Mouse (Mus musculus): ENCODE measurements around the gene Selenoi. TPM values are rescaled to one million over a fixed set of nuclear protein-coding genes. Genes with fewer than 3 reads are reported as not detected.
"Not testable (repeated sequence)": the region's sequence is repeated elsewhere in the genome, so short reads cannot be mapped to it uniquely, and the experiment has no call there.

Selenoi gene
- polyA plus RNA-seq, 1 experiment from 2014 or later, result 15.5 TPM

GRCm38 (mm10) chr5:30207276-30207675, 25.1 kb upstream of the Selenoi start:
- Histone ChIP-seq H3K4me1 (peaks cover 17% of the 10 kb centered on the region), H3K27ac (replicated peaks) (no peak overlapping the region), H3K4me3 (no peak overlapping the region), H3K4me2 (no peak overlapping the region), H3K27me3 (replicated peaks) (no peaks in the 10 kb centered on the region), H3K9me3 (no peaks in the 10 kb centered on the region), H3K36me3 (no peaks in the 10 kb centered on the region), H3K9ac (no peak overlapping the region)
- no peak for ATAC-seq (ENCODE audit: extremely low read depth, insufficient number of reproducible peaks, low FRiP score, low TSS enrichment)
- 64% methylated on average over 6 of the region's 6 CpGs for WGBS

GRCm38 (mm10) chr5:30210758-30211157, 21.6 kb upstream of the Selenoi start:
- H3K9me3 ChIP-seq; H3K4me2 ChIP-seq; H3K27me3 ChIP-seq (replicated peaks); H3K4me3 ChIP-seq; ATAC-seq (ENCODE audit: extremely low read depth, insufficient number of reproducible peaks, low FRiP score, low TSS enrichment); H3K36me3 ChIP-seq; H3K9ac ChIP-seq; H3K27ac ChIP-seq (replicated peaks): not testable (repeated sequence)
- 80% methylated on average over 5 of the region's 5 CpGs for WGBS
- peaks cover 14% of the 10 kb centered on the region for H3K4me1 ChIP-seq

GRCm38 (mm10) chr5:30214889-30215288, 17.5 kb upstream of the Selenoi start:
- ATAC-seq (ENCODE audit: extremely low read depth, insufficient number of reproducible peaks, low FRiP score, low TSS enrichment), result no peak
- Histone ChIP-seq H3K9ac (no peak overlapping the region), H3K4me2 (no peak overlapping the region), H3K36me3 (no peaks in the 10 kb centered on the region), H3K4me3 (no peak overlapping the region), H3K27me3 (replicated peaks) (peaks cover 5% of the 10 kb centered on the region), H3K27ac (replicated peaks) (no peak overlapping the region), H3K9me3 (0 out of 2 replicates have a peak, but pooled peaks cover 3% of the 10 kb centered on the region), H3K4me1 (peaks cover 4% of the 10 kb centered on the region)
- 10% methylated on average over 4 of the region's 4 CpGs for WGBS

- 0 out of 2 replicates have a peak, but pooled peaks cover 3% of the 10 kb centered on the region for H3K9me3 ChIP-seq
- H3K27ac ChIP-seq (replicated peaks), result no peak overlapping the region
- ATAC-seq (ENCODE audit: extremely low read depth, insufficient number of reproducible peaks, low FRiP score, low TSS enrichment), result no peak
- WGBS, result 68% methylated on average over 5 of the region's 5 CpGs
- no peak overlapping the region for H3K9ac ChIP-seq
- no peak overlapping the region for H3K4me2 ChIP-seq
- no peaks in the 10 kb centered on the region for H3K36me3 ChIP-seq
- H3K27me3 ChIP-seq (replicated peaks), result peaks cover 5% of the 10 kb centered on the region
- no peaks in the 10 kb centered on the region for H3K4me1 ChIP-seq
- no peak overlapping the region for H3K4me3 ChIP-seq
These were observed 16.4 kb upstream of the Selenoi start for GRCm38 (mm10) chr5:30215970-30216369.

- Histone ChIP-seq H3K4me1 (no peaks in the 10 kb centered on the region), H3K4me2 (no peak overlapping the region), H3K9me3 (no peaks in the 10 kb centered on the region), H3K27me3 (replicated peaks) (peaks cover 5% of the 10 kb centered on the region), H3K9ac (no peak overlapping the region), H3K4me3 (no peak overlapping the region), H3K36me3 (peaks cover 6% of the 10 kb centered on the region), H3K27ac (replicated peaks) (no peak overlapping the region)
- 63% methylated on average over 2 of the region's 2 CpGs for WGBS
- no peak for ATAC-seq (ENCODE audit: extremely low read depth, insufficient number of reproducible peaks, low FRiP score, low TSS enrichment)
These were observed 12.7 kb upstream of the Selenoi start for GRCm38 (mm10) chr5:30219715-30220114.

- ATAC-seq (ENCODE audit: extremely low read depth, insufficient number of reproducible peaks, low FRiP score, low TSS enrichment), result no peak
- 87% methylated on average over 8 of the region's 8 CpGs for WGBS
These were observed 11.7 kb upstream of the Selenoi start for GRCm38 (mm10) chr5:30220666-30221065.

GRCm38 (mm10) chr5:30222681-30223080, 9.7 kb upstream of the Selenoi start:
- H3K27ac ChIP-seq (replicated peaks), result no peak overlapping the region
- no peaks in the 10 kb centered on the region for H3K27me3 ChIP-seq (replicated peaks)
- no peaks in the 10 kb centered on the region for H3K4me1 ChIP-seq
- H3K9ac ChIP-seq, result no peak overlapping the region
- ATAC-seq (ENCODE audit: extremely low read depth, insufficient number of reproducible peaks, low FRiP score, low TSS enrichment), result no peak
- H3K36me3 ChIP-seq, result peaks cover 6% of the 10 kb centered on the region
- H3K9me3 ChIP-seq, result no peaks in the 10 kb centered on the region
- 95% methylated on average over 8 of the region's 8 CpGs for WGBS
- H3K4me2 ChIP-seq, result no peak overlapping the region
- H3K4me3 ChIP-seq, result no peak overlapping the region

More at GRCm38 (mm10) chr5:30220666-30221065, 11.7 kb upstream of the Selenoi start:
- no peak overlapping the region for H3K4me2 ChIP-seq
- H3K9ac ChIP-seq, result no peak overlapping the region
- peaks cover 6% of the 10 kb centered on the region for H3K36me3 ChIP-seq
- H3K4me3 ChIP-seq, result no peak overlapping the region
- no peaks in the 10 kb centered on the region for H3K9me3 ChIP-seq
- peaks cover 3% of the 10 kb centered on the region for H3K27me3 ChIP-seq (replicated peaks)
- no peak overlapping the region for H3K27ac ChIP-seq (replicated peaks)
- H3K4me1 ChIP-seq, result no peaks in the 10 kb centered on the region

- no peak overlapping the region for H3K9ac ChIP-seq
- H3K27ac ChIP-seq (replicated peaks), result no peak overlapping the region
- no peak overlapping the region for H3K4me3 ChIP-seq
- no peak for ATAC-seq (ENCODE audit: extremely low read depth, insufficient number of reproducible peaks, low FRiP score, low TSS enrichment)
- peaks cover 32% of the 10 kb centered on the region for H3K4me1 ChIP-seq
- peaks cover 11% of the 10 kb centered on the region for H3K36me3 ChIP-seq
- H3K27me3 ChIP-seq (replicated peaks), result no peaks in the 10 kb centered on the region
- H3K4me2 ChIP-seq, result no peak overlapping the region
- peaks cover 5% of the 10 kb centered on the region; the same call in 1 of the 2 replicates for H3K9me3 ChIP-seq
- 80% methylated on average over 4 of the region's 4 CpGs for WGBS
These were observed 1.5 kb upstream of the Selenoi start for GRCm38 (mm10) chr5:30230901-30231300.

- no peak for ATAC-seq (ENCODE audit: extremely low read depth, insufficient number of reproducible peaks, low FRiP score, low TSS enrichment)
- Histone ChIP-seq H3K4me3 (peak overlapping the region; percentile 84), H3K9me3 (peaks cover 5% of the 10 kb centered on the region; the same call in 1 of the 2 replicates), H3K4me1 (peaks cover 39% of the 10 kb centered on the region), H3K36me3 (peaks cover 11% of the 10 kb centered on the region), H3K4me2 (peak overlapping the region; percentile 89), H3K9ac (peak overlapping the region; percentile 82), H3K27ac (replicated peaks) (peak overlapping the region; percentile 65), H3K27me3 (replicated peaks) (no peaks in the 10 kb centered on the region)
- 55% methylated on average over 16 of the region's 16 CpGs for WGBS
These were observed 500 bp upstream of the Selenoi start for GRCm38 (mm10) chr5:30231891-30232270.

- Histone ChIP-seq H3K9me3 (peaks cover 5% of the 10 kb centered on the region; the same call in 1 of the 2 replicates), H3K27me3 (replicated peaks) (no peaks in the 10 kb centered on the region), H3K9ac (peak overlapping the region; percentile 92), H3K4me3 (peak overlapping the region; percentile 84), H3K36me3 (peaks cover 11% of the 10 kb centered on the region), H3K4me2 (peak overlapping the region; percentile 89), H3K27ac (replicated peaks) (peak overlapping the region; percentile 95), H3K4me1 (peaks cover 42% of the 10 kb centered on the region)
- 2% methylated on average over 15 of the region's 15 CpGs for WGBS
- ATAC-seq (ENCODE audit: extremely low read depth, insufficient number of reproducible peaks, low FRiP score, low TSS enrichment), result no peak
These were observed 661 bp downstream of the Selenoi start for GRCm38 (mm10) chr5:30233042-30233441.

- Histone ChIP-seq H3K4me2 (peak overlapping the region; percentile 89), H3K9me3 (peaks cover 5% of the 10 kb centered on the region; the same call in 1 of the 2 replicates), H3K27ac (replicated peaks) (no peak overlapping the region), H3K4me3 (peak overlapping the region; percentile 84), H3K27me3 (replicated peaks) (no peaks in the 10 kb centered on the region), H3K36me3 (peaks cover 14% of the 10 kb centered on the region), H3K4me1 (peaks cover 48% of the 10 kb centered on the region), H3K9ac (peak overlapping the region; percentile 92)
- WGBS, result 24% methylated on average over 8 of the region's 8 CpGs
- ATAC-seq (ENCODE audit: extremely low read depth, insufficient number of reproducible peaks, low FRiP score, low TSS enrichment), result no peak
These were observed 1.6 kb downstream of the Selenoi start for GRCm38 (mm10) chr5:30233979-30234378.

GRCm38 (mm10) chr5:30235641-30236126, 3.3 kb downstream of the Selenoi start:
- H3K27ac ChIP-seq (replicated peaks), result no peak overlapping the region
- no peak for ATAC-seq (ENCODE audit: extremely low read depth, insufficient number of reproducible peaks, low FRiP score, low TSS enrichment)
- H3K4me2 ChIP-seq, result no peak overlapping the region
- no peak overlapping the region for H3K9ac ChIP-seq
- H3K4me3 ChIP-seq, result no peak overlapping the region
- peaks cover 9% of the 10 kb centered on the region; the same call in 1 of the 2 replicates for H3K36me3 ChIP-seq
- no peaks in the 10 kb centered on the region for H3K27me3 ChIP-seq (replicated peaks)
- WGBS, result 90% methylated on average over 2 of the region's 2 CpGs
- H3K9me3 ChIP-seq, result no peaks in the 10 kb centered on the region
- H3K4me1 ChIP-seq, result peaks cover 52% of the 10 kb centered on the region

Data from heart, embryonic 13.5 days (tissue).